Mouse (Mus musculus): Measurements from ENCODE around the gene Tead1.

Tead1 gene

DNA sequence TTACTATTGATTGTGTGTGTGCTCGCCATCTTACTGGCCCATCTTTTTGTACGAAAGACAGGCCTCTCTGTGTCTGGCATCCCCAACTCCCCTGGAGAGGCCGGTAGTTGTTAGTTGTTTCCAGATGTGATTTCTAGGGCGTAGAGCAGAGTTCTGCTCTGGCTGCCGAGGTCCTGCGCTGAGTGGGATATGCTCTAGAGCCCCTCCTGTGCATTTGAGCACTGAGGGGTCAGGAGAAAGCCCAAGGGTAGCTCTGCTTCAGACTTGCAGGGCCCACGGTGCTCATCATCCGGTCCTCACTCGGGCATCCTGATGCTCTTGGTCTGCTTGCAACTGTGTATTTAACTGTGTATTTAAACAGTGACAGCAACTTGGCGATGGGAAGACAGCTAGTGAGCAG lies 7.5 kb downstream of the Tead1 start:
- DNase-seq: no peak

GRCm38 (mm10) chr7:112688425-112689001 lies 9.4 kb downstream of the Tead1 start:
- no peak for DNase-seq

DNA sequence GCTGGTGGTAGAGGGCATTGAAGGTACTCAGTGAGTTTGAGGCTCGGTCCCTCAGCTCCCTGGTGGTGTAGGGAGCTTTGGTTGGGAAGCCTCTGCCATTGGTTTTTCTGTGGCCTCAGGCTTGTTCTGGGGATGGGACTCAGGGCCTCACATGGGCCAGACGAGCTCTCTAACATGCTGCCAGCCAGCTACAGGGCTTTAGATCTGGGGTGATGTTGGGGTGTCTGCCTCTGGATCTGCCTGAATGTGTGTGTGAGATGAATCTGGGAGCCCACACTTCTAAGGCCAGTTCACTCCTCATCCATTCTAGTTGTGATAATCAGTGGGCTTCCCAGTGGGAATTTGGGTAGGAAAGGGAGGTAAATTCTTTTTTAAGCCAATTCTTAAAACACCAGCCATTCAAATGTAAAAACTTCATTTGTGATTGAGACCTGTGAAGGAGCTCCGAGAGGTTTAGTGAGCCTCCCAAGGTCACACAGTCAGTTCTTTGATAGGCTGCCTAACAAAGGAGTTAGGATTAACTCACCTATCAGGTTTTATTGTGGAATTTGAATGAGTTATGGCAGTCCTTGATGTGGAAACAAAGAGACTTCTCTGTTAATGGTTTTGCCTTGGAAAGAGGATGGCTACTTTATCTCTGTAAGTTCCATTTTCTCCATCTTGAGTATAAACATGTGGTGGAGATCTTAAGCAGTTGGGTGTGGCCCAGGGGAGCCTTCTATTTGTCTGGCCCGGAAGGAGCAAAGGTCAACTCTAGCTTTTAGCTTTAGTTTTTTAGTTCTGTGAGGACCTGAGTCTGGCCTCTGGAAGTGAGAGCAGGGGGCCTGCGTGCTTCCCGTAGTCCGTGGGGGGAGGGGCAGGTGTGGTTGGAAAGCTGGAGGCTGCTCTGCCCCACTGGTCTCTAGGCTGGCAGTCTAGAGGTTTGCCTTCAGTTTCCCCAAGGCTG lies 12.0 kb downstream of the Tead1 start:
- no peak for DNase-seq

DNA sequence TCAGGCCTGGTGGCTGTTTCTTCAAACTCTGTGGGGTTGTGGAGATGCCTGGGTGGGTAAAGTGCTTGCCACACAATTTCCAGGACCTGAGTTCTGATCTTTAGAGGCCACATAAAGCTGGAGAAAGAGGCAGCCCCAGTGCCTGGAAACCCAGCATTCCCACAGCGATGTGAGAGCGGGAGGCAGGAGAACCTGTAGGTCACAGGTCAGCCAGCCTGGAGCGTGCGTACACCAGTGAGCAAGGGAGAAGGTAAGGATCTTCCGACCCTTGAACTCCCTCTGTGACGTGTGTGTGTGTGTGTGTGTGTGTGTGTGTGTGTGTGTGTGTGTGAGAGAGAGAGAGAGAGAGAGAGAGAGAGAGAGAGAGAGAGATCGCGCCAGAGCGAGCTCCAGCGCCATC lies 14.4 kb downstream of the Tead1 start:
- no peak for DNase-seq

- no peak for DNase-seq
These were observed 17.7 kb downstream of the Tead1 start for GRCm38 (mm10) chr7:112696777-112697161.

DNA sequence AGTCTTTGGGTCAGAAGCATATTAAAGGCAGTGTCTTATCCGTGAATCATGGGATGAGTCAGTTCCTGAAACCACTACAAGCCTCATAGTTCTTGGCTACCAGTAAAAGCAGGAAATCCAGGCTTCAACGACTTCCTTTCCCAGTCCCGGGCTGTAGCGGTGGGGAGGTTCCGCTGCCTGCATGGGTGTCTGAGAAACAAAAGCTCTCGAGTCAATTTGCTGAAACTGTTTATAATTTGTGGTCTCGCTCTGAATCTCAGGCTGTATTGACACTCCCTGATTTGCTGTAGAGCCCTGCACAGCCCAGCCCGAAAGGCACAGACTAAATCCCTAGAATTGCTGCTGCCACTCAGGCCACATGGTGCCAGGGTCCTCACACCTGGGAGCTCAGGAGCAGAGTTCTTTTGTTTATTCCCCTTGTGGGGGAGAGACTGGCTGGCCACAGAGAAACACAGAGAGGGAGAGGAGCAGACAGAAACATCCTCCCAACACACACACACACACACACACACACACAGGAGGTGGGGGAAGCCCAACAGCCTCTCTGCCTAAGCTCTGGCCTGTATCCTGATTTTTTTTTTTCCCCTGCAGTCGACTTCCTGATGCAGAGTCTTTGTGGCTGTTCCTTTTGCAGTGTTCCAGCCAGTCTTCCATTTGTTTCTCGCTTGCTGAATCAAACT lies 18.2 kb downstream of the Tead1 start:
- no peak for DNase-seq

- DNase-seq: no peak
These were observed 21.0 kb downstream of the Tead1 start for GRCm38 (mm10) chr7:112700082-112700481.

- DNase-seq: no peak
These were observed 24.2 kb downstream of the Tead1 start for GRCm38 (mm10) chr7:112703341-112703740.

- no peak for DNase-seq
These were observed 26.8 kb downstream of the Tead1 start for GRCm38 (mm10) chr7:112705870-112706269.

GRCm38 (mm10) chr7:112706756-112707155 lies 27.6 kb downstream of the Tead1 start:
- no peak for DNase-seq

- DNase-seq: no peak
These were observed 31.4 kb downstream of the Tead1 start for GRCm38 (mm10) chr7:112710409-112711107.

GRCm38 (mm10) chr7:112711977-112712376 lies 32.9 kb downstream of the Tead1 start:
- DNase-seq: no peak

DNA sequence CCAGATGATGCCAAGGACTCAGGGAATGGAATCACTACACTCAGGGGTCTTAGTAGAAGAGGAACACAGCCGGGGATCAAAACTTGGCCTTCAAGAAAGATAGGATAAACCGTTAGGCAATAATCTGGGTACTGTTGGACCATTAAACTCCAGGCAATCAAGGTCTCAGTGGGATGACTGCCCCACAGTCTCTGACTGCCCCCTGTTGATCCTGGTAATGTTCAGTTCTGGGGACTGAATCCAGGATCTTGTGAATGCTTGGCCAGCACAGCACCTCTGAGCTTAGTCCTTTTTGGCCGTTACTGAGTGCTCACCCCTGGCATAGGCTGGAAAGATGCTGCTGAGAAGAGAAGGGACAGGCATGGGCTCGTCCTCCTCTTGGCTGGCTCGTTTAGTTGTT lies 34.4 kb downstream of the Tead1 start:
- no peak for DNase-seq

DNA sequence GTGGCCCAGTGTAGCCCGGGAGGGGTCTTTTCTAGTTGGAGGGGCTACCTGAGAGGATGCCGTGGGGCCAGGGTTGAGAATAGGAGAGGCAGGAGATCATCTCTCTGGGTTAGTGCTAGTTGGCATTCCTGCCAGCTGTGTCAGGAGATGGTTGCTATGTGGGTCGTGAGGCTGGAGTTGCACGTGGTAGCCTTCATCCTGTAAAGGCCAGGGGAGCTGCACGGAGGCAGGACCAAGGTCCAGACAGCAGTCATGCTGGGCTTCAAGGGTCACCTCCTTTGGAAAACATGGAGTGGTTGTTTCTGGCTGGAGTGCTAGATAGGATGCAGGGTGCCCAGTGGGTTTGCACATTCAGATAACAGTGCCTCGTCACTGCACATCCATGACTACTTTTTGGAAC lies 35.7 kb downstream of the Tead1 start:
- no peak for DNase-seq

DNA sequence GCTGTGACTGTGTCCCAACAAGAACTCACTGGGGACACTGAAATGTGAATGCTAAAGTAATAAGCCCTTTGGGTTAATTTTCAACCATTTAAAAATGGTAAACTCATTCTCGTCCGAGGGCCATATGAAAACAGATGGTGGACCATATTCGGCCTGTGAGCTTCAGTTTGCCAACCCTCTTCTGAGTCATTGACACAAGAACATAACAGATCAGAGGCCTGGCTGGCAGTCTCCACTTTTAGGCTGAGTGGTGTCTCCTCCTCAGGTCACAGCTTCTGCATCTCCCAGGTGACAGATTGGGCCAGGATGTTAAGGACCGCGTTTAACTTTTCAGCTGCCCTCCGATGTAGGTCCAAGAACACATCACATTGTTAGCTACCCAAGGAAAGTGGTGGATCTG lies 37.6 kb downstream of the Tead1 start:
- DNase-seq: no peak

- no peak for DNase-seq
These were observed 38.6 kb downstream of the Tead1 start for GRCm38 (mm10) chr7:112717676-112718075.

DNA sequence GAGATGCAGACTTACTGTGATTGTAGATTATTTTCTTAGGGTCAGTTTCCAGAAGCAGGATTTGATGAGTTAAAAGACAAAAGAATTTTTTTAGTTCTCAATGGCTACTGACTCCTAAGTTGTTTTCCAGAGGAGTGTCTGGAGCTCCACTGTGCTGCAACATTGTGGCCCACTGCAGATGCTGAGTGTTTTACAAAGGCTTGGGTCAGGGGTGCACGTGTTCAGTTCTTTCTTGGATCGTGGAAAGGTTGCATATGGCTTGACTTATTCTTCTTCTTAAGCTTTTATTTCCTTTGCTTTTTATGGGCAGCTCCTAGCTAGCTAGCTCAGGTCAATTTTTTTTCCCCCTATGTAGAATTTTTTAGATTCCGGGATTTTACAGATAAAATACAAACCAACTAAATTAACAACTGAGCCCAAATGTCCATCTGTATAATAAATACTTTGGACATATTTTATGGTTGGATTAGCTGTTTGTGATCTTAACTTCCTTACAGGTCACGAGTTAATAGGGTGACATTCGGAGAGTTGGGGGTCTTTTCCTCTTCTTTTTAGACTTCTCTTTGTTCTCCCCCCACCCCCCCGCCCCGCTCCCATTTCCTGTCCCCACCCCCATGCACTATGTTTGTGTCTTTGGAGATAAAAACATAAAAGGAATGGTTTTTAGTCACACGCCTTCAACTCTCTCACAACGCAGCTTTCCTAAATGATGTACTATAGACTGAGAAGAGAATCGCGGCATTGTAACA lies 40.5 kb downstream of the Tead1 start:
- DNase-seq: no peak

GRCm38 (mm10) chr7:112720143-112720988 lies 41.2 kb downstream of the Tead1 start:
- DNase-seq: peak; percentile 28

GRCm38 (mm10) chr7:112720989-112721337 lies 41.8 kb downstream of the Tead1 start:
- DNase-seq: no peak

DNA sequence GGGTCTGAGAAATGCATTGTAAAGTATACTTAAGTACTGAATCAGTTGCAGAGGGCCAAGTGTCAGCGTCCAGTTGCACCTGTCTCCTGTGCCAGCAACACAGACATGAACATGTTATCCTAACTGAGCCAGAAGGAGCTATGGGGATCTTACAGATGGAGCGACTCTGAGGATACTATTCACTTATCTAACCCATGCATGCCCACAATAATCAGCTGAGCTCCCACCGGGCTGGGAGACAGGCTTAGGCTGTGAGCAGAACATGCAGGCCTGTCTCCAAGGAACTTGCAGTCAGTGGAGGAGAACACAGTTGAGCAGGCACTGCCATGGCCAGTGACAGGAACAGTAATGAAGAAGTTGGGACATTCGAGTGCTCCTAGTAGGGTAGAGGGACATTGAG lies 42.7 kb downstream of the Tead1 start:
- no peak for DNase-seq

- no peak for DNase-seq
These were observed 49.3 kb downstream of the Tead1 start for GRCm38 (mm10) chr7:112728399-112728798.

GRCm38 (mm10) chr7:112730209-112730608 lies 51.1 kb downstream of the Tead1 start:
- no peak for DNase-seq

Data from cerebellum, adult 11 months (tissue).